Mouse (Mus musculus): Measurements from ENCODE around the gene Mnat1. TPM values are rescaled to one million over a fixed set of nuclear protein-coding genes. Genes with fewer than 3 reads are reported as not detected.

The Mnat1 gene
- polyA plus RNA-seq, 1 experiment from 2014 or later: 38.2 TPM

DNA sequence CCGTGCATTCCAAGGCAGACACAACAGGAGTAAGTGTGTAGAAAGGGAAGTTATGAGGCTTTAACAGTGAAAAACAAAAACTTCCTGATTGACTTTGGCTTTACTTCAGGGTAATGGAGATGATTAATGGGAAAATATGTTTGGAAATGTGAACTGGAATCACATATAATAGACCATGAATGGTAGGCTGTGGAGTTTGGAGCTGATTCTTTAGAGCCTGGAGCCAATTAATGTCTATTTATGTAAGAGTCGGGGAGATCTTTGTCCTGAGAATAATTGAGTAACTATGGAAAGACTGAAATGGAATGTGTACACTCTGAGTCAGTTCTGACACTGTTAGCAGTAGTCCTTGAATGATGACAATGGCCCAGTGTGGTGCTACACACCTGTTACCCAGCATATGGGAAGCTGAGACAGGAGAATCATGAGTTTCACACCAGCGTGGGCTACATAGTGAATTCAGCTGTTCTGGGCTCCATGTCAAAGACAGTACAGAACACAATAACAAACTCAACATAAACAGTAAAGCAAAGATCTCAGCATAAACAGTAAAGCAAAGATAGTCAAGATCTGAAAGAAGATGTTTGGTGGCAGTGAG, 142.0 kb downstream of the Mnat1 start:
- DNase-seq (ENCODE audit: low spot score) (peak; percentile 33), ATAC-seq (ENCODE audit: low read depth) (0 out of 2 replicates have a peak, but pooled peaks have one; percentile 12)
- no peak overlapping the region for H3K27ac ChIP-seq (replicated peaks; ENCODE audit: low read depth, low read length)
- no peak overlapping the region for H3K4me2 ChIP-seq (ENCODE audit: low read depth, low read length)
- no peaks in the 10 kb centered on the region for H3K27me3 ChIP-seq (replicated peaks; ENCODE audit: control insufficient read depth, insufficient read depth, low read length)
- H3K36me3 ChIP-seq (ENCODE audit: control insufficient read depth, insufficient read depth, low read length): peaks cover 3% of the 10 kb centered on the region; the same call in 1 of the 2 replicates
- WGBS: 65% methylated on average over 3 of the region's 3 CpGs
- 0 out of 2 replicates have a peak, but pooled peaks cover 2% of the 10 kb centered on the region for H3K4me1 ChIP-seq (ENCODE audit: control insufficient read depth, insufficient read depth, low read length)
- H3K9me3 ChIP-seq (ENCODE audit: control insufficient read depth, low read length): peaks cover 11% of the 10 kb centered on the region
- H3K4me3 ChIP-seq (ENCODE audit: low read depth, low read length): no peak overlapping the region
- H3K9ac ChIP-seq (ENCODE audit: low read depth, low read length): no peak overlapping the region

DNA sequence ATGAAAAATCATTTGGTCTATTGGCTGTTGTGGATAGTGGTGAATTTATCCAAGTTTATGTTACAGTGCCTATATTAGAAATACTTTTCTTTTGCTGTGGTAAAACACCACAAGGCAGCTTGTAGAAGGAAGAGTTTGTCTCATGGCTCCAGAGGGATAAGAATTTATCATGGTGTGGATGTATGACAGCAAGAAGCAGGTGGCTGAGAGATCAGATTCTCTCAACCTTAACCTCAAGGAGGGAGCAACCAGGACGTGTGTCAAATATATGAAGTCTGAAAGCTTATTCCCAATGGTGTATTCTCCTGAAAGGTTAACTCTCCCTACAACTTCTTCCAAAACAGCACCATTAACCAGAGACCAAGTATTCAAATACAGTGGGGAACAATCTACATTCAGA, 143.1 kb downstream of the Mnat1 start:
- 0 out of 2 replicates have a peak, but pooled peaks cover 2% of the 10 kb centered on the region for H3K4me1 ChIP-seq (ENCODE audit: control insufficient read depth, insufficient read depth, low read length)
- no peak overlapping the region for H3K4me3 ChIP-seq (ENCODE audit: low read depth, low read length)
- H3K27me3 ChIP-seq (replicated peaks; ENCODE audit: control insufficient read depth, insufficient read depth, low read length): no peaks in the 10 kb centered on the region
- H3K9ac ChIP-seq (ENCODE audit: low read depth, low read length): no peak overlapping the region
- no peak for DNase-seq (ENCODE audit: low spot score)
- H3K9me3 ChIP-seq (ENCODE audit: control insufficient read depth, low read length): peaks cover 11% of the 10 kb centered on the region
- peaks cover 3% of the 10 kb centered on the region; the same call in 1 of the 2 replicates for H3K36me3 ChIP-seq (ENCODE audit: control insufficient read depth, insufficient read depth, low read length)
- WGBS: 53% methylated on average over 1 of the region's 1 CpGs
- no peak overlapping the region for H3K4me2 ChIP-seq (ENCODE audit: low read depth, low read length)
- no peak for ATAC-seq (ENCODE audit: low read depth)
- no peak overlapping the region for H3K27ac ChIP-seq (replicated peaks; ENCODE audit: low read depth, low read length)

DNA sequence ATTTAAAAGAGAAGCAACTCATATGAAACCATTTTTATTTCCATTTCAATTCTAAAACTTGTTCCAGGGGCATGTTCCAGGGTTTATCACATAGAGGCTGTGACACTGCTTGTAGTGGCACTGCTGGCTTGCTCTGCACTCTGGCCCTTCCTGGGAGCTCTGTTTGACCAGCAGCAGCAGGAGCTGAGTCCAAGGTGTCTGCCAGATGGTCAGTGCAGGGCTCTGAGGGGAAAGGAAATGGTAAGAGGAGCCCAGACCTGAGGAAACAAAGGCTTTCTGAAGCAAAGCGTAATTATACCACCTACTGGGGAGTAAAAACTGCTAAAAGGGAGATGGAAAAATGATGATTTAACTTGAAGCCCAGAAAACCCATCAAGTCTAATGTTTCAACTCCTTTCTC, 145.0 kb downstream of the Mnat1 start:
- Histone ChIP-seq H3K9ac (ENCODE audit: low read depth, low read length) (no peak overlapping the region), H3K4me3 (ENCODE audit: low read depth, low read length) (no peak overlapping the region), H3K27me3 (replicated peaks; ENCODE audit: control insufficient read depth, insufficient read depth, low read length) (no peaks in the 10 kb centered on the region), H3K36me3 (ENCODE audit: control insufficient read depth, insufficient read depth, low read length) (0 out of 2 replicates have a peak, but pooled peaks cover 4% of the 10 kb centered on the region), H3K4me1 (ENCODE audit: control insufficient read depth, insufficient read depth, low read length) (0 out of 2 replicates have a peak, but pooled peaks cover 2% of the 10 kb centered on the region), H3K9me3 (ENCODE audit: control insufficient read depth, low read length) (no peaks in the 10 kb centered on the region), H3K4me2 (ENCODE audit: low read depth, low read length) (no peak overlapping the region), H3K27ac (replicated peaks; ENCODE audit: low read depth, low read length) (no peak overlapping the region)
- 59% methylated on average over 1 of the region's 1 CpGs for WGBS
- ATAC-seq (ENCODE audit: low read depth) (no peak), DNase-seq (ENCODE audit: low spot score) (no peak)

DNA sequence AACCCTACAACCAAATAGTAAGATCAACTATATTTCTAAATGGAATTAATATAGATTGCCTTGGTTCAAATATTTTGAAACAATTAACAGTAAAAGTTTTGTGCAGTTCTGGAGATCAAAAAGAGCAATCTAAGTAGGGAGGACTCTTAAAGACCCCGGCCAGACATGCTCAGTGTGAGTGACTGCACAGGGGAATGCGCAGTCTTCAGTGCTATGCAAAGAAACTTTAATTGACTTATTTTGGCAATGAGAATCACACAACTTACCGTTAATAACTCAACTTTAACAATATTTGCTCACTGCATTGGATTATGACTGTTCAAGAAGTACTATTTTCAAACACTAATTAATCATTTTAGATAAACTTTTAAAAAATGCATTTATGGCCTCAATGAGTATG, 146.0 kb downstream of the Mnat1 start:
- Histone ChIP-seq H3K4me3 (ENCODE audit: low read depth, low read length) (no peak overlapping the region), H3K36me3 (ENCODE audit: control insufficient read depth, insufficient read depth, low read length) (peaks cover 8% of the 10 kb centered on the region; the same call in 1 of the 2 replicates), H3K9ac (ENCODE audit: low read depth, low read length) (no peak overlapping the region), H3K4me2 (ENCODE audit: low read depth, low read length) (no peak overlapping the region), H3K4me1 (ENCODE audit: control insufficient read depth, insufficient read depth, low read length) (0 out of 2 replicates have a peak, but pooled peaks cover 2% of the 10 kb centered on the region), H3K27me3 (replicated peaks; ENCODE audit: control insufficient read depth, insufficient read depth, low read length) (no peaks in the 10 kb centered on the region), H3K9me3 (ENCODE audit: control insufficient read depth, low read length) (no peaks in the 10 kb centered on the region), H3K27ac (replicated peaks; ENCODE audit: low read depth, low read length) (no peak overlapping the region)
- DNase-seq (ENCODE audit: low spot score) (no peak), ATAC-seq (ENCODE audit: low read depth) (no peak)
- 73% methylated on average over 3 of the region's 3 CpGs for WGBS

DNA sequence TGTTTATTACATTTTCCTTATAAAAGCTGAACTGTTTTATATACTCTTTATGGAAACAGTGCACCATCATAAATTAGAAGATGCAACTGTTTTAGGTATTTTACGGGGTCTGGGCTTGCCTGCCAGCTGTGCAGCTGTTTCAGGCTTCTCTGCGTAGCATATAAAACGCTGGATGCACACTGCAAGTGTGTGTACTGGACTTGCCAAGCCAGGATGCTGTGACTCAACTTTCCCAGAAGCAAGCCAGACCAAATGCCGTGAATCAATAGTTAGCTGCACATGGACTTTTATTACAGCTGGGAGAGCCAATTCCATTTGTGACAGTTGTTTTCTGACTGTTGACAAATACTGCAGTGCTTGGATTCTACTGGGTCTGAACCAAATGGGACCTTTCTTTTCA, 146.4 kb downstream of the Mnat1 start:
- H3K9ac ChIP-seq (ENCODE audit: low read depth, low read length): no peak overlapping the region
- H3K4me1 ChIP-seq (ENCODE audit: control insufficient read depth, insufficient read depth, low read length): 0 out of 2 replicates have a peak, but pooled peaks cover 2% of the 10 kb centered on the region
- 60% methylated on average over 4 of the region's 4 CpGs for WGBS
- H3K27ac ChIP-seq (replicated peaks; ENCODE audit: low read depth, low read length): no peak overlapping the region
- no peak overlapping the region for H3K4me3 ChIP-seq (ENCODE audit: low read depth, low read length)
- no peaks in the 10 kb centered on the region for H3K27me3 ChIP-seq (replicated peaks; ENCODE audit: control insufficient read depth, insufficient read depth, low read length)
- no peaks in the 10 kb centered on the region for H3K9me3 ChIP-seq (ENCODE audit: control insufficient read depth, low read length)
- DNase-seq (ENCODE audit: low spot score): peak; percentile 46
- no peak overlapping the region for H3K4me2 ChIP-seq (ENCODE audit: low read depth, low read length)
- peaks cover 12% of the 10 kb centered on the region for H3K36me3 ChIP-seq (ENCODE audit: control insufficient read depth, insufficient read depth, low read length)
- no peak for ATAC-seq (ENCODE audit: low read depth)

DNA sequence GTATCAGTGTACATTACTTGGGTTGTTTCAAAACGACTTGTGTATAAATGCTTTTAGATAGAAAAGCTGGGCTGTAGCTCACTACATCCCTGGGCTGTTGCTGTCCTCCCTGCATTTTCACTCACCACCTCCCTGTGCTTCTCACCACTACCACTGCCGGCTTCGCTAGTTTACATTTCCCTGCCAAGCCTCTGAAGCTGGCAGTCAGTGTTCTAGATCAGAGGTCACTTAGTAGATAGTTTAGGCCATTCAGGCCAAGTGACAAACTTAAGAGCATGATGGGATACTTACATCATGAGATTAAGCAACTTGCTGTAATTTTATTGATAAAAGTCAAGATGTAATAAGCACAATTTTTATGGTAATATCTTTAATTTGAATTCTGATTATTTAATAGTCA, 151.4 kb downstream of the Mnat1 start:
- DNase-seq (ENCODE audit: low spot score) (no peak), ATAC-seq (ENCODE audit: low read depth) (no peak)
- 96% methylated on average over 3 of the region's 3 CpGs for WGBS
- no peaks in the 10 kb centered on the region for H3K4me1 ChIP-seq (ENCODE audit: control insufficient read depth, insufficient read depth, low read length)
- no peak overlapping the region for H3K4me3 ChIP-seq (ENCODE audit: low read depth, low read length)
- peaks cover 6% of the 10 kb centered on the region; the same call in 1 of the 2 replicates for H3K9me3 ChIP-seq (ENCODE audit: control insufficient read depth, low read length)
- H3K27me3 ChIP-seq (replicated peaks; ENCODE audit: control insufficient read depth, insufficient read depth, low read length): no peaks in the 10 kb centered on the region
- no peak overlapping the region for H3K9ac ChIP-seq (ENCODE audit: low read depth, low read length)
- H3K4me2 ChIP-seq (ENCODE audit: low read depth, low read length): no peak overlapping the region
- H3K36me3 ChIP-seq (ENCODE audit: control insufficient read depth, insufficient read depth, low read length): peaks cover 47% of the 10 kb centered on the region
- no peak overlapping the region for H3K27ac ChIP-seq (replicated peaks; ENCODE audit: low read depth, low read length)

DNA sequence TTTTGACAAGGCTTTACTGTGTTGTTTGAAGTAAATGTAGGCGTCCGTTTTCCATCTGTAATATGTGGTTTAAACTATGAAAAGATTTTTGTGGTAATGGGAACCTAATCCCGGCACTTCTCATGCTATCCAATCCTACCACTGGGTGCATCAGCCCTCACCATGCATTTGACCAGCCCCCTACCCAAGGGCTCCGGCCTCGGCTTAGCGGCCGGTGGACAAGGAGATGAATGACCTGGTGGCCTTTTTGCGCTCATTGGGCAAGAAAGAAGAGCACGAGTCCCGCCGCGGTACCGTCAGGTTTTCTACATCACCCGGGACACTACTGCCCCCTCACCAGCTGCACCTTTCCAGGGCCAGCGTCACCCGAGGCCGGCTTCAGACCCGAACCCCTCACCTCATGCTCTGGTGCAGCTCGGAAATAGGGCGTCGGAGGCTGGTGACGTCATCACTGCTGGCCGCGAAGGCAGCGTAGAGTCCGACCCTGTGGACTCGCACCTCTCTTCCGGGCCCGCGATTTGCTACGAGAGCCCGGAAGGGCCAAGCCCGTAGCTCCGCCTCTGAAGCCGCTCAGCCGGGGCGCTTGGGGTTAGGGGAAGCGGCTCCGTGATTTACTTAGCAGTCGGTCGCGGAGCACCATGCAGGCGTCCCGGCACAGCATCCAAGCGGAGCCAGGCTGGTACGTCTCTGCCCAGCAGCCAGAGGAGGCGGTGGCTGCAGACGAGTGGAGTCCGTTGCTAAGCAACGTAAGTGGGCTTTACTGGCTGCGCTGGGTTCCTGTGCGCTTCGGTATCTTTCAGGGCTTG, 163.0 kb downstream of the Mnat1 start, which contains the start of the genes Trmt5 and Slc38a6:
Trmt5 (minus strand) TSS at position 424 of the 806 bp plus-strand sequence.
Slc38a6 (plus strand) TSS at position 493 of the 806 bp plus-strand sequence.
- Histone ChIP-seq H3K9ac (ENCODE audit: low read depth, low read length) (peak within 1 kb of the TSS; percentile 79), H3K27ac (replicated peaks; ENCODE audit: low read depth, low read length) (peak within 1 kb of the TSS; percentile 80), H3K4me1 (ENCODE audit: control insufficient read depth, insufficient read depth, low read length) (peaks cover 18% of the 10 kb centered on the region; the same call in 1 of the 2 replicates), H3K36me3 (ENCODE audit: control insufficient read depth, insufficient read depth, low read length) (peaks cover 18% of the 10 kb centered on the region; the same call in 1 of the 2 replicates), H3K4me3 (ENCODE audit: low read depth, low read length) (peak within 1 kb of the TSS; percentile 72), H3K4me2 (ENCODE audit: low read depth, low read length) (peak within 1 kb of the TSS; percentile 65), H3K27me3 (replicated peaks; ENCODE audit: control insufficient read depth, insufficient read depth, low read length) (no peaks in the 10 kb centered on the region), H3K9me3 (ENCODE audit: control insufficient read depth, low read length) (no peaks in the 10 kb centered on the region)
- peak; percentile 97 for DNase-seq (ENCODE audit: low spot score)
- ATAC-seq (ENCODE audit: low read depth): peak; percentile 97
- under 1% methylated on average over 45 of the region's 53 CpGs for WGBS

DNA sequence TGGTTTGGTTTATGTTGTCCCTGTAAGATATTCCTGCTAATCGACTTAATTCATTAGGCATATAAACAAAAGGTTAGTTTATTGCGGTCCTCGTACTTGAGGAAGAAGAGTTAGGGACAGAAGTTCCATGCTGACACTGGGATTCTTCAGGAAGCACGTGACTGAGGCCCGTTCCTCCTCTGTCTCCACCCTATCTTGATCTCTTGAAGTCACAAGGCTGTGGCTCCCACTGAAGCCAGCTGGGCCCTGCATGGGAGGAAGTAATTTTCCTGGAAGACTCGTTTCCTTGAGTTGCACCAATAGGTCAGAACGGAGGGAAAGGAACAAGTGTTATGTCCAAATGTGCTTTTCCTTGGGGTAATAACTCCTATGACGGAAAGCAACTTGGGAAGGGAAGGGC, 164.1 kb downstream of the Mnat1 start:
- Histone ChIP-seq H3K4me3 (ENCODE audit: low read depth, low read length) (peak overlapping the region; percentile 72; the same call in 1 of the 2 replicates), H3K27ac (replicated peaks; ENCODE audit: low read depth, low read length) (no peak overlapping the region), H3K4me1 (ENCODE audit: control insufficient read depth, insufficient read depth, low read length) (peaks cover 18% of the 10 kb centered on the region; the same call in 1 of the 2 replicates), H3K4me2 (ENCODE audit: low read depth, low read length) (peak overlapping the region; percentile 65), H3K9ac (ENCODE audit: low read depth, low read length) (peak overlapping the region; percentile 79), H3K36me3 (ENCODE audit: control insufficient read depth, insufficient read depth, low read length) (peaks cover 16% of the 10 kb centered on the region), H3K27me3 (replicated peaks; ENCODE audit: control insufficient read depth, insufficient read depth, low read length) (no peaks in the 10 kb centered on the region), H3K9me3 (ENCODE audit: control insufficient read depth, low read length) (no peaks in the 10 kb centered on the region)
- DNase-seq (ENCODE audit: low spot score) (no peak), ATAC-seq (ENCODE audit: low read depth) (no peak)
- 58% methylated on average over 8 of the region's 8 CpGs for WGBS
